Mouse (Mus musculus): Measurements from ENCODE around the gene Btbd35f16. TPM values are rescaled to one million over a fixed set of nuclear protein-coding genes. Genes with fewer than 3 reads are reported as not detected.
"Not testable (repeated sequence)": the region's sequence is repeated elsewhere in the genome, so short reads cannot be mapped to it uniquely, and the experiment has no call there.

The Btbd35f16 gene
- not detected for total RNA-seq (2021)

DNA sequence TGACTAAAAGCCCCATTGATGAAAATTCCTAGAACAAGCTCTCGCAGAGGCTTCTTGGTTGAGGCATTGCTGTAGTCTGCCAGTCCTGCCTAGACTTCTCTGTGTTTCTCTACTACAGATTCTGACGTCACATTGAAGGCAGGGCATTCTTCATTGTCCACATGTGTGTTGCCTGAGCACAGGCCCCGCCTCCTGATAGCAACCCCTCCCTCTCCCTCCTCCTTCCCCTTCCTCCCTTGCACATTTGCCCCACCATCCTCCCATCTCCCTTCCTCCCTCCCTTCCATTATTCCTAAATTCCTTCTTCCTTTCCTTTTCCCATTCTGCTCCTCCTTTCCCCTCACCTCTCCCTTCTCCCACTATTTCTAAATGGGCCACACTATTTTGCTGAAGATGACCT is at the start of gene Btbd35f16:
Gene Btbd35f16, minus strand, starts transcription at position 101 of the 400 bp plus-strand sequence.
- intact Hi-C loops (cut with DNase I); DNase-seq (ENCODE audit: extremely low spot score in 1 of 2, low spot score in 2 of 2): not testable (repeated sequence)

Other genes with a start within 250 kb of the Btbd35f16 start
- gene Btbd35f10, start 204.1 kb downstream of the Btbd35f16 start, total RNA-seq (2021): not detected
- gene Btbd35f3, start 80.7 kb upstream of the Btbd35f16 start, total RNA-seq (2021): not detected
- gene Btbd35f28, start 239.6 kb upstream of the Btbd35f16 start, total RNA-seq (2021): not detected

All from left cerebral cortex, postnatal 10 days (tissue).